Mouse (Mus musculus): Measurements from ENCODE around the gene Pla2g6. TPM values are rescaled to one million over a fixed set of nuclear protein-coding genes. Genes with fewer than 3 reads are reported as not detected.

Gene Pla2g6
- polyA plus RNA-seq, 1 experiment from 2014 or later, result 20.4 TPM

MicroRNAs within 50 kb of the gene (microRNA counts, 519-probe panel; counts per million panel counts)
- microRNA mmu-miR-1943, result not detected

Other genes starting within 250 kb of the Pla2g6 start
- gene Micall1, start 219.5 kb downstream of the Pla2g6 start, polyA plus RNA-seq (2014; fragmentation: Nextera tagmentation; extraction: Ambion mirVana), result 5.3 and 7.2 TPM in 2 replicates
- 336 and 363 TPM in 2 replicates for gene Polr2f, start 187.4 kb downstream of the Pla2g6 start, polyA plus RNA-seq (2014; fragmentation: Nextera tagmentation; extraction: Ambion mirVana)
- gene 1700088E04Rik, start 187.1 kb downstream of the Pla2g6 start, polyA plus RNA-seq (2014; fragmentation: Nextera tagmentation; extraction: Ambion mirVana), result 13.5 and 15.0 TPM in 2 replicates
- gene Sox10, start 163.2 kb downstream of the Pla2g6 start, polyA plus RNA-seq (2014; fragmentation: Nextera tagmentation; extraction: Ambion mirVana), result 11.4 and 16.8 TPM in 2 replicates
- gene Pick1, start 99.2 kb downstream of the Pla2g6 start, polyA plus RNA-seq (2014; fragmentation: Nextera tagmentation; extraction: Ambion mirVana), result 23.5 and 28.0 TPM in 2 replicates
- gene Gm49486, start 99.0 kb downstream of the Pla2g6 start, polyA plus RNA-seq (2014; fragmentation: Nextera tagmentation; extraction: Ambion mirVana), result 0.35 and 0.68 TPM in 2 replicates
- gene Slc16a8, start 73.6 kb downstream of the Pla2g6 start, polyA plus RNA-seq (2014; fragmentation: Nextera tagmentation; extraction: Ambion mirVana), result 0.26 TPM in 1 of 2 replicates, not detected in the other
- gene Baiap2l2, start 42.9 kb downstream of the Pla2g6 start, polyA plus RNA-seq (2014; fragmentation: Nextera tagmentation; extraction: Ambion mirVana), result 1.4 and 1.5 TPM in 2 replicates
- gene Maff, start 18.2 kb upstream of the Pla2g6 start, polyA plus RNA-seq (2014; fragmentation: Nextera tagmentation; extraction: Ambion mirVana), result 1.6 and 1.8 TPM in 2 replicates
- gene Tmem184b, start 75.2 kb upstream of the Pla2g6 start, polyA plus RNA-seq (2014; fragmentation: Nextera tagmentation; extraction: Ambion mirVana), result 32.7 and 33.5 TPM in 2 replicates
- gene Csnk1e, start 127.2 kb upstream of the Pla2g6 start, polyA plus RNA-seq (2014; fragmentation: Nextera tagmentation; extraction: Ambion mirVana), result 193 and 195 TPM in 2 replicates
- not detected in 2 replicates for gene Kcnj4, start 176.9 kb upstream of the Pla2g6 start, polyA plus RNA-seq (2014; fragmentation: Nextera tagmentation; extraction: Ambion mirVana)
- gene Kdelr3, start 188.0 kb upstream of the Pla2g6 start, polyA plus RNA-seq (2014; fragmentation: Nextera tagmentation; extraction: Ambion mirVana), result 15.8 and 18.3 TPM in 2 replicates
- 87.6 and 116 TPM in 2 replicates for gene Ddx17, start 218.4 kb upstream of the Pla2g6 start, polyA plus RNA-seq (2014; fragmentation: Nextera tagmentation; extraction: Ambion mirVana)

Measured in hindbrain, embryonic 11.5 days (tissue).